Mouse (Mus musculus) c-Kit-positive CD71-negative TER-119-negative erythroid progenitor cells, embryonic 14.5 days (primary cell): Measurements from ENCODE around the gene Pcdh19.

Experiments
- DNase-seq: peaks from one replicate; pipeline ENCODE4 v3.0.0-alpha.2; 2013; ENCODE audit warnings: low read depth

The Pcdh19 gene

GRCm38 (mm10) chrX:133657308-133658302 is 31.2 kb downstream of the Pcdh19 start:
- DNase-seq, result no peak

- DNase-seq, result no peak
Measured at GRCm38 (mm10) chrX:133655876-133656538, 32.8 kb downstream of the Pcdh19 start.

DNA sequence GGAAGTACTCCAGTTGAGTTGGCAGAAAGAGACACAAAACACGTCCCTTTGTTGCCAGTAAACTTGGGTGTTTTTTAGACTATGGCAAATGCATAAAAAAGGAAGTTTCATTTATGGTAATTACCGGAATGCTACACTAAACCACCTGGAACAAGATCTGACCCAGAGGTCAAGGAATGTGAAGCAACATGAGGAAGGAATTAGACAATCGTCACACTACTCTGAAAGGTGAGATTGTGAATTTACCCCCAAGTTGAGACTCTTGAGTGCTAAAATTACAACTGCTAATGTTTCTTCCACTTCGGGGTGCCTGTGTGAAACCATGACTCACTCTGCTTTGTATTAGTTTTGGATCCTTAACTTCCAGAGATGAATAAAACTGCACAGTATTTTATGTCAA is 33.6 kb downstream of the Pcdh19 start:
- DNase-seq, result no peak

GRCm38 (mm10) chrX:133653071-133653470 is 35.7 kb downstream of the Pcdh19 start:
- DNase-seq, result no peak

GRCm38 (mm10) chrX:133650379-133650778 is 38.4 kb downstream of the Pcdh19 start:
- DNase-seq, result no peak

DNA sequence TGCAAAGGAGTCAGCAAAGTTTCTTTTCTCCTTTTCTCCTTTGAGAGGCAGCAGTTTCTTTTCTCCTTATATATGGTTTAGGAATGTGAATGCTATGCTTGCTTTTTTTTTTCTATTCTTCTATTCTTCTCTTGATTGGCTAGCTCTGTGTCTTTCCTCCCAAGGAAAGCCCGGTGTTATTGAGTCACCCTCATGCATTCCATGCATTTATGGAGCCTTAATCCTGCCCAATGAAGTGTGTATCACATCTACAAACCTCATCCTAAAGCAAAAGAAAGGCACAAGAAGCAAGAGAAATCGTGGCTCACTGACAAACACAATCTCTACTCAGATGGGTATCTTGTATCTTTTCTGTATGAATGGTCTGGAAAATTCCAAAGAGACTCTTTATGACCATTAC is 41.0 kb downstream of the Pcdh19 start:
- no peak for DNase-seq

DNA sequence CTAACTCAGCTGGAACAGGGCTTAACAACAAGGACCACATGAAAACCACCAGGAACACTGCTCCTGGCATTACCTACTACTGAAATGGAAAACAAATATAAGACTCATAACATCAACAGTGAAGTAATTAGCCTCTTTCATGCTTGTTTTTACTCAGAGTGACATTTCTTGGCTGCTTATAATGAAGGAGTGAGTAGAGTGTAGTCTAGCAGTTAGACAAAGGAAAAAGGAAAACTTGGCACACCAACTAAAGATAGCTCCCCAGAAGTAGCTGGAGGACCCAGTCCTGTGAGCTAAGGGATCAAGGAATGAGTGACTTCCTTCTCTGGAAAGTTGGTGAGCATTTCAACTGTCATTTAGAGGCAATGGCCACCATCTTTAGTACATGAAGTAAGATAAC is 49.3 kb downstream of the Pcdh19 start:
- no peak for DNase-seq

- no peak for DNase-seq
Measured at GRCm38 (mm10) chrX:133629538-133629937, 59.2 kb downstream of the Pcdh19 start.

DNA sequence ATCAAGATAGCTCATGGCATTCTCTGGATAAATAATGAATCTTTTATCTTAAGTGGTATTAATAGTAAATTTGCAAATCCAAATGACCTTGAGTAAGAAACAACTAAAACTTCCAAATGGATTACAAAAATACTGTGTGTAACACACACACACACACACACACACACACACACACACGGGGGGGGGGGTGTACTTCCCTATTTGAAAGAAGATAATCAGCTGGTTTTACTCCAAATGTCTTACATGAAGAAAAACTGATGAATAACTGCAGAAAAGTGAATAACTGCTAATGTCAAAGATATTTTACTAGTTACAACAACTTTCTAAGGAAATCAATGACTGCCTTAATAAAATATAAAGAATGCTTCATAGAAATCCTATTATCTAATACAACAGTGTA is 70.6 kb downstream of the Pcdh19 start:
- no peak for DNase-seq

DNA sequence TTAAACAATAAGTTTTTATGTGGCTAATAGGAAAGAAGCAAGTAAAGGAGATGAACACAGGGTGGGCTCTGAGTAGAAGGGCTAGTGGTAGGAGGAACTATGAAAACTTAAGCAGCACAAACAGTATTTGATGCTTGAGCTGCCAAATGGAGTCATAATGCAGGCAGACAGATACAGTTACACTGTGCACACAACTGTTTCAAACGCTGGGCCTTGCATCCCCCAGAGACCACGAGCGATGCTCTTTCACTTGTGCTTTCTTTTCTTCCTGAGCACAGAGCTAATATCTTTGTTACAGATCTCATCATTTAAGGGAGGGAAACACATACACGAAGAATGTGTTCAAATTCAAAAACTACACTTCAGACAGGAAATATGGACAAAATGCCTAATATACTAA is 83.0 kb downstream of the Pcdh19 start:
- no peak for DNase-seq

DNA sequence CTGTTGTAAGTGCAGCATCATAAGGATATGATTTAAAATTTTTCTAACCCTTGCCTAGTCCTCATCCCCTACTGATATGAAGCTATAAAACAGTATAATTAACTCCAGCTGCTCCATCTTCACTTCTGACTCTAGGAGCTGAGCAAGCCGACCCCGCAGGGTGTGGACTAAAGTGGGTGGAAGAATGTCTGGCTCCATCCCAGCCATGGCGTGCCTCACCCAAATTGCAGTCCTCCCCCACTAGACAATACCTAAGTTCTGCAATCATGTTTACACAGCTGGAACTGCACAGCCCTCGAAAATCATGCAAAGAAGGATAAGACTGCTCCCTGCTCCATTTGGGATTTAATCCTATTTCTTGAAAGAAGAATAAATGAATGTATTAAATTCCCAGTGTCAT is 84.5 kb downstream of the Pcdh19 start:
- DNase-seq, result no peak

DNA sequence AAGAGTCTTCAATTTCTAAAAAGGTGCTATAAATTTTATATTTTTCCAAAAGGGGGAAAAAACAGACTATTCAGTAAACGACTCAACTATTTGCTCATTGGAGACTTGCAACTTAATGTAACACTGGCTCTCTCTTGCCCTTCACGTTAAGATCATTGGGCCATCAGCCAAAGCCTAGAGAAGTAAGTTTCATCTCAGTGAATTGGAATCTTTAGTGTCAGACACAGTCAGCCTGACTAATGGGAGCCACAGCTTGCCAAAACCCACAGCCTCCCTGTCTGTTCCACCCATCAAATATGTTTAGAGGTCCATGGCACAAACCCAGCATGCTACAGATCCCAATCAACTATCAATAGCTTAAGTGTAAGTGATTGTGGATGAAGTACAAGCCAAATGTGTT is 86.7 kb downstream of the Pcdh19 start:
- DNase-seq, result no peak

- no peak for DNase-seq
Measured at GRCm38 (mm10) chrX:133601658-133602057, 87.1 kb downstream of the Pcdh19 start.

DNA sequence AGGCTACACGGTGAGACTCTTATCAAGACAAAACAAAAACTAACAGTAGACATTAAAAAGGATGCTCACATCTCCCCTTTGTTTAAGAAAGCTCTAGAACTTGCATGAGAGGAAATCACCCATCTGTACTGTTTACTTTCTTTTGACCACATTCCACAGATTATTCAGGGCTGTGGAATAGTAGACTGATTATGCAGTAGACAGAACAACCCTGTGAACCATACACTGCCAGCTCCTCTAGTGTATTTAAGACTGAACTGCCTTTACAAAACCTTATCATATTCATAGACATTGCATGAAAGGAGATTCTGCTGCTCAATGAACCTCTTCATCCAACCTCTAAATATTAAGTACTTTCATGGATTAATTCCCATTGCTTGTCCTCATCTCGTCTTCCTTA is 87.6 kb downstream of the Pcdh19 start:
- no peak for DNase-seq

DNA sequence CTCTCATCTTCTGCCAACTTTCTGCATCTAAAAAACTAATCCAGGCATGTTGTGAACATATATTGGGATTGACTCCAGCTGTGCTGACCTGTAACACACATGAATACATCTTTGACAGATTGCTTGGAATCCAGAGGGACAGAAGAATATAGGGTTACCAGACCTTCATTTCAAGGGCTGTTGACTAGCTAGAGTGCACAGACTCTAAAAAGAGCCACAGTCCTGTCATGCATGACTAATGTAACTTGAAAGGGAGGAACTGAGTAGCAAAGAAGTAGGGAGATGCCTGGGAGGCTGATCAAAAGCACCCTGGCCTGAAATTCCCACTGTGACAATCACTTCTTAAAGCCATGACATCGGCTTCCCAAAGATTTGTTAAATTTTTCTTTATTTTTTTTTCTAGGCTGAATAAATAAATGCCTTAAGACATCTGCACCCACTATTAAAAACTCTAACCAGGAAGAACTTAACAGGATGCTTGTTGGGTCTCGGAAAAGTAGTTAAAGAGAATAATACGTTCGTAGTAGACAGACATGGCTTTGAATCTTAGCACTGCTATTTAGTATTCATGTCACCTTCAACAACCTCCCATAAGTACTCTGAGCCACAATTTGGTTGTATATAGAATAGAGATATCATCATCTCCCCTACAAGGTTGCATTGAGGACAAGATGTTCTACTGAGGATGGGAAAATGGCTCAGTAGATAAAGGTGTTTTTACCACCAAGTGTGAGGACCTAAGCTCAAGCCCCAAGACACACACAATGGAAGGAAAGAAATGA is 113.0 kb downstream of the Pcdh19 start:
- DNase-seq, result no peak

DNA sequence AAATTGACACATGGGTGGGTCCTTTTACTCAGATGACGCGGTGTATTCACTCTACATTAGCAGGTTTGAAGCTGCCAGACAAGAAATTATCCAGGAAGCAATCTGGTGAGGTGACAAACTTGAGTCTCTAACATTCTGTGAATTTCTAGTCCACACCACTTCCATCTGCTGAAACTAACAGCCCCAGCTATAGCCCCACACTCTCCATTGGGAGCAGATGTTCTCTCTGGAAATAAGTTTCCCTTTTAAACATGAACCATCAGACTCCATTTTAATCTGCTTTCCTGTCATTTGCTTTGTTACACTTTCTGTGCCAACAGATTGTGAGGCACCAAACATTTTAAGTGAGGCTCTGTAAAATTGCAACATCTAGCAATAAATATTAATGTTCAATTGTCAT is 123.4 kb downstream of the Pcdh19 start:
- no peak for DNase-seq
